Mouse (Mus musculus) gastrocnemius, postnatal 25 days (tissue): ENCODE measurements at regions not wholly inside any gene's neighbourhood (a gene's known extent, or its start where the extent isn't known, plus 50 kb on each side); places are given as distances from the start of the nearest gene placed in this dataset.

Experiments
- DNase-seq: peaks from one replicate; pipeline ENCODE4 v3.0.0; 2022

DNA sequence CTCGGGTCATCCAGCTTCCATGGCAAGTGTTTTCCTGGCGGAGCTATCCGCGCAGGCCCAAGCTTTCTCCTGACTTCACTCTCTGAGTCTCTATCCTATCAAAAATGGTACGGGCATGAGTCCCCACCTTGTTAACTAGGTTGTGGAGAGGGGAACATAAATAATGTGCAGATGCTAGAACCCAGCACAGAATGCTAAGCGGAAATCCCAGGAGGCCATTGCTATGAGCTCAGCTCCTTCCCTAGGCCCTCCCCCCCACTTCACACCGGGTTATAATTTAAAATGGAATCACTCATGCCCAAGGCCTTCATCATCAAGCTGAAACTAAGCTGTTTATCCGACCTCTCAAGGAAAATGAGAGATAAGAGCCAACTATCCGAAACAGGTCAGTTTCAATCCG is 60.4 kb upstream of the Cd83 start:
- DNase-seq = no peak

DNA sequence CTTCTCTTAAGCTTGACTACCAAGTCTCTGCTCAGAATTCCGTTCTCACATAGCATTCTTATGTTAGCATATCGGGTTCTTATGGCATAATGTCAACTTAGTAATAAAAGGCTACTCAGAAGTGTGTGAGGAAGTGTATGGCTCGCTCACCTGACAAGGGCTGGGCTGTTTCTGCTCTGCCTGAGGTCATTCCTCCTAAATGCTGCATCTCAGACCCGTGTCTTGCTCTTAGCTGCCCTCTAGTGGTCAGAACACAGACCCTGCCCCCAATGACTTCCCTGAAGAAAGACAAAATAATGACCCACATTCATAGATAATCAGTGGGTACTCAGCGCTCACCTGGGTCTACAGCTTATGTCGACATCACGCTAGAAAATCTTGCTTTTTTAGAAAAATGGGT is 58.9 kb upstream of the Cd83 start:
- DNase-seq = no peak

DNA sequence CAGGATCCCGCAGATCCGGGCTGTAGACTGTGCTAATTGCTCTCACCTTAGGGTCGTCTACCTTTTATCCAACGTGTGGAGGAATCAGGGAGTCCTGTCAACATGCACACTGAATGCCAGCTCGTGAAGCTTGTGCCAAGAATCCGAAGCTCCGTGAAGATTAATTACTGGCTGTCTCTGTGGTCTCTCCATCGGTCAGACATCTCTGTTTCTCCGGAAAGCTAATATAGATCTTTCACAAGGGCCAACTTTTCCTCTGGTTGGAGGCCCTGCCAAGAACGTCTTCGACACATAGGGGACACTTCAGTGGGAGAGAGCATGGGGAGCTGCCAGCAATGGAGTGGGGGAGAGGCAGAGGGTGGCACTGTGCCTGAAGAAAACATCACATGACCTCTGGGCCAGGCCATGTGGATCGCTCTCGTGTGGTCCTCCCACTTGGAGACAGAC is 57.7 kb upstream of the Cd83 start:
- no peak for DNase-seq

DNA sequence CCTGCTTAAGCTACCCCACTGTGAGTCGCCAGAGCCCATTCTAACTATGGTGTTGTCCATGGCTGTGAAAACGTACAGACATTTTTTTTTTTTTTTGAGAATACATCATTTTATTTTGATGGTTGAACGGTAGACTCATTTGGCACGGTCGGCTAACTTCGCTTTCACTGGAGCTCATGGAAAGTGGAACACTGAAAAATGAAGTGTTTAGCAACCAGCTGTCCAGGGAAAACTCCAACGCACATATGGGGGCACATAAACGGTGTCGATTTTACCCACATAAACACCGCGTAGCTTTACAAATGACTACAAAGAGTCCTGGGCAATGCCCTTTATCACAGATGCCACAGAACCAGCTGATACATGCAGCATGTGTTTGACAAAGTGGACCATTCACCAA is 55.0 kb upstream of the Cd83 start:
- no peak for DNase-seq

DNA sequence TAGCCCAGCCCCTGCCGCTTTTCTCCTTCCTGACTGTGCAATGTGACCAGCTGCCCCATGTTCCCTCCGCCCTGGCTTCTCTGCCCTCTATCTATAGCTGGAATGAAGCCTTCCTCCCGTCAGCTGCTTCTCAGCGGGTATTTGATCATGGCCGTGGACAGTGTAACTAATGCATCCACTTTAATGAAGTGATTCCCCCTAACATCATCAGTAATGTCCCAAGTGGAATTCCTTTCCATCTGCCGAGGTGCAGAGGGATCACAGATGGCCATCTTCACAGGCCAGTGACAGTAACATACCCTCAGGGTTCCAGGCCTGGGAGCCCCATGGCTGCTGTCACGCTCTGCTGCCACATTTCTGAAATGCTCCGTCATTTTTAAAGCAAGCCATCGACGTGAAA is 51.5 kb upstream of the Cd83 start:
- no peak for DNase-seq

DNA sequence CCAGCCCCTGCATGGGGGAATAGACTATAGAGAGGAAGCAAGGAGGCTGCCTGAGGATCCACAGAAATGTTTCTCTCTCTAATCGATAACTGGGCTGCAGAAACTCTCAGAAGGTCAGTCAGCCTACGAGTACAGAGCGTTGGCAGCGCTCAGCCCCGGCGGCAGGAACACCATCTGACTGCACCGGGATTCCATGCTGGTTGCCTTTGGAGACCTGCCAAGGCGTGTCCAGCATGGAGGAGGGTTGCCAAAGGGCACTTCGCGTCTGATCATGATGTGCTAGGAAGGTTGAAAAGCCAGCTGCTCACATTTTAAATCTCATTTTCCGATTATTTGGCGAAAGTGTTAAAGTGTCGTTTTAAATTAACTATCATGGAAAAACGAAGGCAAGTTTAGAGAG is 49.9 kb upstream of the Cd83 start:
- peak; percentile 67 for DNase-seq
